Mouse (Mus musculus) c-Kit-positive CD71-positive TER-119-negative erythroid progenitor cells, embryonic 14.5 days (primary cell): ENCODE results near the gene Angel2.

Source experiments
- DNase-seq: peaks from one replicate; pipeline ENCODE4 v3.0.0-alpha.2; 2013; ENCODE audit warnings: low read depth

Gene Angel2

GRCm38 (mm10) chr1:190929010-190929695 lies 4.2 kb downstream of the Angel2 start:
- peak; percentile 43 for DNase-seq

DNA sequence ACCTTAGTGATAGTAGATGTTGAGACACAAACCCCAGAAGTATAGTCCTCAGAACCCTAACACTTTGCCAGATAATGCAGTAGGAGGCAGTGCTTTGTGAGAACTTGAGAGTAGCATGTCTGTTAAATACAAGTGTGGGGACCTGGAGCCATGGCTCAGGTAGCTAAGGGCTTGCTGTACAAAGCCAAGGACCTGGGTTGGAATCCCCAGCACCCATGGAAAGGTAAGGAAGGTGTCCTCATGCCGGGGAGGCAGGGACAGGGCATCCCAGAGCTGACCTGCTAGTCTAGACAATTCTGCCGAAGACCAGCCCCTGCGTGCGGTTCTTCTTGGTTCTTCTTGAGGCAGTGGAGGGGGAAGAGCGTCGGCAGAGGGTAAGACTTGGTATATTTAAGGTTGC lies 5.3 kb downstream of the Angel2 start:
- no peak for DNase-seq

DNA sequence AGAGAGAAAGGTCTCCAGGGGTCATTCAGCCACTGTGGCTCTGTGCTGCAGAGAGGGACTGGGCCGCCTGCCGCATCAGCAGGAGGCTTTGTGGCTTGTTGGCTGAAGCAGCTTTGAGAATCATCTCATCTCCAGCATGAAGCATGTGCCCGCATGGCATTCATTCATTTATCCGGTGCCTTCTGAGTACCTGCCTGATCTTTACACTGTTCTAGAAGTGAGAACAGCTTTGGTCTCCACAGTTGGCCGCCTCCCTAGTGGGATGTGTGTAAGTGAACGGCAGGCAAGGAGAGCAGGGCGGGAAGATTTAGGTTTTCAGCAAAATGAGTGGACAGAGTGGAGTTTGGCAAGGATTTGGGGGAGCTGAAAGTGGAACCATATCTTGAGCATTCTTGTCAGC lies 14.9 kb downstream of the Angel2 start:
- no peak for DNase-seq

DNA sequence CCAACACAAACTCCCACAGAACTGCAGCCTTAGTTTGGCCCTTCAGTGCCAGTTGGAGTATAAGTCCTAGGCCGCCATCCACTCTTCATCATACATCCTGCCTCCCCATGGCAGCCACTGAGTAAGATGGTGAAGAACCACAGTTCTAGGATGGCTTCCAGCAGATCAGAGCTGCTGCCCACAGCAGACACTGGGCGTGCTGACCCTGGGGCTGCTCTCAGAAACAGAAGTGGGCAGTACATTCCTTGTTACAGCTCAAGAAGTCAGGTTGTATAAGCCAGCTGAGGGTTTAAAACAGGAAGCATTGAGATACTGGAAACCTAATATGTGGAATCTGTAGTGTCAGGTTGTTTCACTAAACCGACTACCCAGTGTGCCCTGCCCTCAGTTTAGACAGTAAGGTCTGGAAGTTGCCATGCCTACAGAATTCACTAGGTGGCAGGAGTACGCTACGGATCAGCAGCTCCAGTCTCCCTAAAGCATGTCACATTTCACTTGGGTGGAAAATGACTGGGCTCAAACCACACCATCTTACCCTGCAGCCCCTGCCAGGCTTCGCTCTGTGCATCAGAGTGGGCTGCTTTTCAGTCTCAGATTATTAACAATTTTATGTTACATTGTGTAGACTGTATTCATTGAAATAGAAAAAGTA lies 19.3 kb downstream of the Angel2 start:
- DNase-seq = peak; percentile 47

DNA sequence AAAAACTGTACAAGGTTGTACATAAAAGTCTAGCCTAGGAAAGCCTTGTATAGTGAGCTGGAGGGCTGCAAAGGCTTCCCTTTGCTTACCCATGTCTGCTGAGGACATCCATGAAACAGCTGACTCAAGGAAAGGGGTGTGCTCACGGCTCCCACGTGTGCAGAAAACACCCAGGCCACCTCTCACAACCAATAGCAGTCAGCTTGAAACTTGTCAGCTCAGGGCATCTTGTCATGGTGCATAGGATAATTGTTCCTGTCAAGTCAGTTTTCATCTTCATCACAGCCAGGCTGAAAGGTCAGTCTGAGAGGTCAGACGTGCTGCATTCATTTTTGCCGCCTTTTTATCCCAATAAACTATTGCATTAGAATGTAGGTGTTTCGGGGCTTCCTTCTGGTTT lies 23.1 kb downstream of the Angel2 start:
- no peak for DNase-seq

GRCm38 (mm10) chr1:190948439-190948838 lies 23.5 kb downstream of the Angel2 start:
- DNase-seq = no peak

GRCm38 (mm10) chr1:190948846-190949245 lies 23.9 kb downstream of the Angel2 start:
- DNase-seq = no peak

- no peak for DNase-seq
Measured at GRCm38 (mm10) chr1:190951014-190951413, 26.1 kb downstream of the Angel2 start.

DNA sequence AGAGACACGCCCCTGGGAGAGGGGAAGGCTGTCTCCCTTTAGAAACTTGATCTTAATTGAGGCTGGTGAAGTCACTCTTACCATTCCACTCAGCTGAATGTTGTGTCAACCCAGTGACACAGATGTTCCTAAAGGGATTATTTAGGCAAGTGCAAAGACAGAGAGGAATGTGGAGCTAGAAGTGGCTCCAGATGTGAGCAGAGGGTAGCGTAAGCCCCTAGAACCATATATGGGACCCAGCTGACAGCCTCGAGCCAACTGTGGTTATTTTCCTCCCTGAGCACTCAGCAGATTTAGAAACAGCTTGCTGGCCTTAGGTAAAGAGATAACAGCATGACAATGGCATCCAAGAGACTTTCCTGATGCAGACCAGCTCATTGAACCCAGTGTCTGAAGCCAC lies 28.1 kb downstream of the Angel2 start:
- DNase-seq = no peak

DNA sequence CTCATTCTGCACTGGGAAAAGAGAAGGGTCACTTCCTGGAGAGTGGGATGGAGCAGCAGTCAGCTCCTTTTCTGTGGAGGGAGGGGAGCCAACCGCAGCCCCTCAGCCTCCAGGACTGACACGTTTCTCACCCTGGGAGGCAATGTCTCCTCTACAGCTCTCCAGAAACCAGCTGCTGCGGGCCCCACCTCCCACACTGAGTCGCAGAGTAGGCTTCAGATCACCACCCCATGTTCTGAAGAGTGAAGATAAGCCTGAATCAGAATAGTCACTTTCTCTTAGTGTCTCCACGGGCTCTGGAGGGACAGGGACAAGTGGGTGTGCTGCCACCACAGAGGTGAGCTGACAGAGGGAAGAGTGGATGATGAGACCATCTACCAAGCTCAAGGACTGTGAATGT lies 33.9 kb downstream of the Angel2 start:
- peak; percentile 16 for DNase-seq

DNA sequence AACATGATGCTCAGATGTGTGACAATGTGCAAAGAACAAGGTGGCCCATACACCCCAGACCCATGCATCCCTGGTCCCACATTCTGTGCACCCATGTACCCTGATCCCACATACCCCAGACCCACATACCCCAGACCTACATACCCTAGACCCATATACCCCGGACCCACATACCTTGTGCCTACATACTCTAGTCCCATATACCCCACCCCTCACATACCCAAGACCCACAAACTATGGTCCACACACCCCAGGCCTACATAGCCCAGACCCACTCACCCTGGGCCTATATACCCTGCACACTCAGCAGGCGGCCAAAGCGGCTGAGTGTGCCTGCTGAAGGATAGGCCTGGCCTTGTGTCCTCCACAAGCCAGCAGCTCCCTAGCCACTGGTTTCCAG lies 37.8 kb downstream of the Angel2 start:
- DNase-seq = no peak

GRCm38 (mm10) chr1:190964992-190965780 lies 40.3 kb downstream of the Angel2 start:
- DNase-seq = no peak

- no peak for DNase-seq
Measured at GRCm38 (mm10) chr1:190968010-190968409, 43.1 kb downstream of the Angel2 start.

DNA sequence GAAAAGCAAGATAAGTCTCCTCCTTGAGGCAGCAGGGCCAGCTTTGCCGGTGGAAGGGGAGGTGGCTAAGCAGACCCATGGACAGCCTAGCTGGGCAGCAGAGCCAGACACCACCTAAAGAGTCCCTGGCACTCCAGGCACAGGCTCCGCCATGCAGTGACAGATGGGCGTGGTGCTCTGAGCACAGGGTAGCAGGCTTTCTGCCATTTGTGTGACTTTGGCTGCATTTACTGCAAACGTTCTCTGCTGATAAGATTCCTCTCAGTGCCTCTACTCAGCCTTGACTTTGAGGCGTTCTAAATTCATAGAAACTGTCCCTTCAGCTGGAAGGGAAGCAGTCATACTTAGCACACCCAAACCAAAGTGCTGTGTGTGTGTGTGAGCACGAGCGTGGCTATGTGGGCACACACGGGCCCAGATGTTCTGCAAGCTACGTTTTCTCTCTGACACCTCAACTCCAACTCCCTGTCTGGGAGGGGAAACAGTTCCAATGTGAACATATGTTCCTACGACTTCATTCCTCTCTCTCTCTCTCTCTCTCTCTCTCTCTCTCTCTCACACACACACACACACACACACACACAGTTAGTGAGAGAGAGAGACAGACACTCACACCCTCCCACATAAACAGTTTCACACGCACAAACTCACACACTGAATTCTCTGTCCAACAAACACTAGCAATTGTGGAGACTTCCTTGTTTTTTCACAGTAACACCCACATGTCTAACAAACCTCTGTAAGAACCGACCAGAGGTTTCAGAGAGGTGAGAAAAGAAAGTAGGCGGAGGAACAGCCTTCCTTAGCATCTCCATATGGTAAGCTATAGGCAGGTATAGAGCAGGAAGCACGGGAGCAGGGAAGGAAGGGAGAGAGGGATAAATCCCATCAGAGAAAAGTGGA lies 47.0 kb downstream of the Angel2 start:
- DNase-seq = peak; percentile 24

GRCm38 (mm10) chr1:190972612-190973192 lies 47.8 kb downstream of the Angel2 start:
- no peak for DNase-seq

DNA sequence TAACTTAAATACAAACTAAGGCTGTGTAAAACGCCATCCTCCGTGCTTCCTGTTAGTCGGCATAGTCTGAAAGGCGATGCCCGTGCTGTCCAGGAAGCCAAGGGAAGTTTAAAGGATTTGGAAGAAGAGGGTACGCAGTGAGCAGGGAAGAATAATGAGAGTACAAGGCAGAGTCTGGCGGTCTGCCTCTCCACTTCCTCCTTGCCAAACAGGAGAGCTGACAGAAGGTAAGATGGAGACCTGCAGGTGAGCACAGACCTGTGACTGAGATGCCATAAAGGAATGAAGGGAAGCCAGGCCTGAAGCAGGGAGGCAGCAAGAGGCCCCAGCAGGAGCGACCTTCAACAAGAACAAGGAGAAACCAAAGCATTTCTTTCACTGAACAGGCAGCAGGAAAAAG lies 49.3 kb downstream of the Angel2 start:
- no peak for DNase-seq

- no peak for DNase-seq
Measured at GRCm38 (mm10) chr1:190974833-190975232, 49.9 kb downstream of the Angel2 start.

DNA sequence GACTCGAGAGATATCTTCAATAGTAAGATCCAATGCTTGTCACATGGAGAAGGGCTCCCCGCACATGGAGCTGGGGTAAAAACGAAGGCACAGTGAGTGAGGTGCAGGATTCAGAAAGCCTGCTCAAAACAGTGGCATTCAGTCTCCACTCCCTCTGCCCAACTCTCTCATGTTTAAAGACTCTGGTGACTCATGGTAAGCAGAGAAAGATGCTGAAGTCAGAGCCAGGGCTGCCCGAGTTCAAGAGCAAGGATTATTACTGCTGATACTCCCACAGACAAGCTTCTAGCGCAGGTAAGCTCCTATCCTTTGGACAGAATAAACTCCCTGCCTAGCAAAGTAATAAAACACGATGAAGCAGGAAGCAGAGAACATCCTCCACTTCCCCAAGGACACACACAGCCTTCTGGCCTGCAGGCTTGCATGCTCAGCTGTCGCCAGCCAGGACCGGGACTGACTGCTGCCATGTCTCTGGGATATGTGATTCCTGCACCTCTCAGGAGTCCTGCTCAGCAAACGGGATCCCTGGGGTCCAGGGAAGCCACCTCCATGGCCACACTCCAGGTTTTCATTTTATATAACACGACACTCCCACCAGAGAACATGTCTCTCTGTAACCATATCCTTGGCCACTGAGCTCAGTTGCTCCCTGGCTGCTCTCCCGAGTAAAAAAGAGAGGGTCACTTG lies 52.1 kb downstream of the Angel2 start:
- no peak for DNase-seq

DNA sequence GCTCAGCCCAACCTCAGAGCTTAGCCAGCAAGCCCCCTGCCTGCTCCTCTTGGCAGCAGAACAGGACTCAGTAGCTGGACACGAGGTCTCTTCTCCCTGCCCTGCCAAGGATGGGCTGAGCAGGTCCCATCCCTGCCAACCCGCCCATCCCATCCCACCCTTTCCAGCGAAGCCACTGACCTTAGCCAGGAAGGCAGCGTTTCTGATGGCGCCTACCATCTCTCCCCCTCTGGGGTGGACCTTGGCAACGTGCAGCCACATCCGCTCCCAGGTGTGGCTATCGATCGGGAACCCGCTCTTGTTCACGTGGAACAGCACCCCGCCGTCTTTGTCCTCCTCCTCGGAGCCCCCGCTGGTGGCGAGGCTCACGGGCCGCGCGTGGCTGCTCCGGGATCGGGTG lies 53.1 kb downstream of the Angel2 start:
- no peak for DNase-seq

DNA sequence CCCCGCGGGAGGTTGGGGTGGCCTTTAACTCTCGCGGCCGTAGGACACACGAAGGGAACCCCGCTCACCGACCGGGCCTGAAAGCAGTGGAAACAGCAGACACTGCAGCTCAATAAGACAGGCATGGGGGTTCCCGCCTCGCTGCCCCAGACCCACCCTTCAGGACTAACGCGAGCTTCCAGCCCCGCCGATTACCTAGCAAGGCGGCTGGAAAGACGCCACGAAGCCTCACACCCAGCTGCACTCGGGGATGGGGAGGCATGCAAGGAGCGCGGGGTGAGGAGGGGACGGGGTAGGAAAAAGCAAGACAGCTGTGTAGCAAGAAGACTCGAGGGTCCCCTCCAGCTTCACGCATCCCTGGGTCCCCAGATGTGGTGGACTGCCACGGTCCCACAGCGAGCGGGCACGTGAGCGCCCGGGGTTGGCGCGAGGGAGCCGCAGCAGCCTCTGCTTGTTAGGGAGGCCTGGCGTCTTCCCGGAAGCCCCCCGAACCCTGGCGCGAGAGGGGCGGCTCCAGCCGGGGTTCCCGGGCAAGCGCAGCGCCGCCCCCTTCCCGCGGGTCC lies 53.7 kb downstream of the Angel2 start:
- DNase-seq = no peak

DNA sequence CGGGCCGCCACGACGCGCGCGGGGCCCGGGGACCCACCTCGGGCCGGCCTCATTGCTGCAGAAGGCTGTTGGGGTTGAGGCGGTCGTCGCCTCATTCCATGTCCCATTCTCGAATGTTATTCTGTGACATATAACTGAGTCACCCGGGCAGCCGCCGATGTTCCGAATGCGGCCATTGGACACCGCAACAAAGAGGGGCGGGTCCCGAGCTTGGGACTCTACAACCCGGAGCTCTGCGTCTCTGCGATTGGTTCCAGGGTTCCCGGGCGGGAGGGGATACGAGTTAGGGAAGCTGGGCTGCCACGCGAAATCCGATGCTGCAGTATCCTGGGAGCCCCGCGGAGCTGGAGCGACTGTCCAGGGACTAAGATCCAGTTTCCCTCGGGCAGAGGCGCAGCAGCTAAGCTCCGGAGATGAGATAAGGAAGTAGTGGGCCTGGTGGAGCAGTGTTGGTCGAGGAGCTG lies 54.2 kb downstream of the Angel2 start, which contains the start of gene Vash2:
Gene Vash2, minus strand, starts transcription at position 197 of the 464 bp plus-strand sequence.
- no peak for DNase-seq
